Mouse (Mus musculus): Measurements from ENCODE around the gene Plekhh2.

The Plekhh2 gene

GRCm38 (mm10) chr17:84611500-84611899 is 99.8 kb downstream of the Plekhh2 start:
- no peak for DNase-seq (ENCODE audit: low read depth)

DNA sequence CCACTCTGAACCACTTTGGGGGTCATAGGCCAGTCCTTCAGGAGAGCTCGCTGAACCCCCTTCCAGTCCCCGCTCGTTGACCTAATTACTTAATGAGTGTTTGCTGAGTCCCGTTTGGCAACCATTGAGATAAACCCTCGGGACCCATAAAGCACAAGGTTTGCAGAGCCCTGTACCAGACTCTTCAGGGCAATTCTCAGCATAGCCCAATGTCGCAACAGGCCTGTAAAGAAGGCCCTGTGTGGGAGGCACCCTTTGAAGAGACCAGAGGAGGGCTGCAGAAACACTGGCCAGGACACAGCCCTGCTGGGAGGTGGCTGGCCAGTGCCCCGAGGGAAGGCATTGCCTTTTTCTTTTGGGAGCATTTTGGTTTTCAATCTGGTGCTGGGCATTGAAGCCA is 100.3 kb downstream of the Plekhh2 start:
- no peak for DNase-seq (ENCODE audit: low read depth)

DNA sequence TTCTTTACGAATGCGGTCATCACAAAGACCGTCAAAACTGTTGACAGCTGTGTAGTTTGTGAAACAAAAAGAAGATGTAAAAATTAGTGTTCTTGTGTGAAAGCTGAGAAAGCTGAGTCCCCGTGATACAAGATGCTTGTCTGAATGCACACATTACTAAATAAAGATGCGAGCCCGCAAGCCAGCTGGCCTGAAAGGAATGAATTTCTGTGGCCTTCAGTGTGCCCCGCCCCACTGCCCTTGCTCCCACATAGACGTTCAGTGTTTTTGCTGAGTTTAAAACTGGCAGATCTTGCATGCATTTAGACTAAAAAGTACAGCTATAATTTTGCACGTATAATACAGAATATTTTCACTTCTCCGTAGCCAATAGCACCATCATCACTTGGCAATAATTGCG is 104.1 kb downstream of the Plekhh2 start:
- DNase-seq (ENCODE audit: low read depth): no peak

DNA sequence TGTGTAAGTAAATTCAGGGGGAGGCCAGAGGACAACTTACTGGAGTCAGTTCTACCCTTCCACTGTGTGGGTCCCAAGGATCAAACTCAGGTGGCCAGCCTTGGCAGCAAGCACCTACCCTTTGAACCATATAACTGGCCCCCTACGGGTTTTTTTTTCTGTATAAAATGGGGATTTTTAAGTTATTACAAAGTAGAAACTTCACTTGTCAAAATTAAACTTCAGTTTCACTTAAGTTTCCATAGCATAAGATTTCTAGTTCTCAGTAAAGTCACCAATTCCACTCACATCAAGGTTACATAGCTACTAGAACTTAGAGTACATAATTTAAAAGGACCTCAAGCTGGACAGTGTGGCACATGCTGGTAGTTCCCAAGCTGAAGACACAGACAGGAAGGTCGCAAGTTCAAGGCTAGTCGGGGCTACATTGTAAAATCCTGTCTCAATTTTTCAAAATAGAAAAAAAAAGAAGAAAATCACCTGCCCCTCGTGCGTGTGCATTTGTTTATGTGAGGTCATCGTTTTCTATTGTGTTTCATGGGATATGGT is 104.9 kb downstream of the Plekhh2 start:
- DNase-seq (ENCODE audit: low read depth): no peak

DNA sequence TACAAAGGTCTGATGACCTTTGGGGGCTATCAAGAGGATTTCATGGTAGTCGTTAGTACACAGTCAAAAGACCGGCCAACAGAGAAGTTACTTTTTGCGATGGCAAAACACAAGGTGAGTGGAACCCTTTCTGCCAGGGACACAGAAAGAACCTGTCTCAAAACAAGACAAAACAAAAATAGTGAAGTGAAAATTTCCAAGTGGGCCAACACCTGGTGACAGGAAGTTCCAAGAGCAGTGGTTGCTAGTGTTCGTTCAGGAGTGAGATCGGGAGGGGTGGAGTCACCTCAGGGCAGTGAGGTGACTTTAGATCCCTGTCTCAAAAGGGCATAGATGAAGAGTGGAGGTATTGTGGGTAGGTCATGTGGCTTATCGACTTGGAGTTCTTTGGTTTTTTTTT is 106.3 kb downstream of the Plekhh2 start:
- DNase-seq (ENCODE audit: low read depth): no peak

DNA sequence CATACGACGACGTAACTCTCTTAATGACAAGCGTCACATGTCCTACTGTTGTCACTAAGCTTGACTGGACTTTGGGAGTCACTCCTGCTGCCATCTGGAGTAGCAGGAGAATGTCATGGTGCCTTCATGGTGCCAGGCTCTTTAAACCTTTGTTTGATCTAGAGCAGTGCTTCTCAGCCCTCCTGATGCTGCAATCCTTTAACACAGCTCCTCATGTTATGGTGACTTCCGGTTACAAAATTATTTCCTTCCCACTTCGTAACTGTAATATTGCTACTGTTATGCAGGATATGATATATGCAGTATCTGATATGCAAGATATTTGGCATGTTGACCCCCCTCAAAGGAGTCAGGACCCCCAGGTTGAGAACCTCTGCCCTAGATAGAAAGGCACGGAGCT is 107.4 kb downstream of the Plekhh2 start:
- DNase-seq (ENCODE audit: low read depth): no peak

- DNase-seq (ENCODE audit: low read depth): no peak
Measured at GRCm38 (mm10) chr17:84620076-84620475, 108.4 kb downstream of the Plekhh2 start.

- DNase-seq (ENCODE audit: low read depth): no peak
Measured at GRCm38 (mm10) chr17:84620610-84621009, 108.9 kb downstream of the Plekhh2 start.

DNA sequence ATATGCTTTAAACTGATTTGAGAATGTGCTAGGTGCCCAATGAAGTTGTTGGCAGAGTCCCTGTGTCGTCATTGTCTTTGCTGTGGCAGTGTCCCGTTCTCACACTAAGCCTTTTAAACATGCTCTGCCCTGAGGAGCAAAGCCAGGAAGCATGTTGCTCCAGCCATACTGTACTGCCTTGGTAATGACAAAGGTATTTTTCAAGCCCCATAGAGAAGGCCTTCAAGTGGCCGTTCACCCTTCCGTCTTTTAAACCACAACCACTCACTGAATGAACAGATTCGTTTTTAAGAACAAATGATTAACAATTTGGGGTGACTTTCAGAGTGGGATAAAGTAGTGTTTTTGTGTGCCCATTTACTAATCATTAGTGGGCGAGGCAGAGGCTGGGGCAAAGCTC is 109.5 kb downstream of the Plekhh2 start:
- no peak for DNase-seq (ENCODE audit: low read depth)

GRCm38 (mm10) chr17:84622028-84622427 is 110.3 kb downstream of the Plekhh2 start:
- no peak for DNase-seq (ENCODE audit: low read depth)

DNA sequence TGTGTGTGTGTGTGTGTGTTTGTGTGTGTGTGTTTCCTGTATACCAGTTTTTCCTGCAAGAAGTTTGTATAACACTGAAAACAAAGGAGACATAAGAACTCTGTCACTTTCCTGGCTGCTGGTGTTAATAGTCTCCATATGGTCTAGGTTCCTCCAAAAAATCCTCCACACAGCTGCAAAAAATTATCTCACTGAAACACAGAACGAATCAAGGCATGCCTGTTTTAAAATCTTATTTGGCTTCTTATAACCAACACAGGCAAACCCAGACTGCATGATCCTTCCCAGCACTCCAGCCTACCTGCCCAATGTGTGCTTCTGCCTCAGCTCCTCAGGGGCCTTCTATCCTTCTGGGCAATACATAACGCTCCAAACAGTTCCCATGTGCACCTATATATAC is 111.2 kb downstream of the Plekhh2 start:
- DNase-seq (ENCODE audit: low read depth): no peak

DNA sequence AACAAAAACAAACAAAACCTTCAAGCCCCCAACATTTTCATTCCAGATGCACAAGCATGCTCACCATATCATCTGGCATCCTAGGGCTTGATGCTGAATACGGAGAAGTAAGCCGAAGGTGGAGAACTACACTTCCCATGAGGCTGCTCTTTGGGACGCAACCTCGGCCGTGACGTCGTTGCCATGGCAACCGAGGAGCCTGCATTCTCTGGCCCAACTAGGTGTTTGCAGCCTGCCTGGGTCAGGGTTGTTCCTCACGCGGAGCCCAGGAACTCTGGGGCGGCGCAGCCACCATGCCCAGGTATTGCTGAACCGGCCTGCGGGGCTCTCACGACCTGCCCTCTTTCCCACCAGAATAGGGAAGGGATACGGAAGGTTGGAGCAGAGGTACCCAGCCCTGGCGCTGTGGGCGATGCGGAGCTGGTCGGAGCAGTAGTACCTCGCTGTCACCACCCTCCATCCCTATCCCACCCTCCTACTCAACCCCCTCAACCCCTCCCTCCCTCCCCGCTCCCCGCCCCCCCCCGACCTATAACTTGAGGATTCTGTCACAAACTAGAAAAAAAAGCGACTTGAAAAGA is 114.7 kb downstream of the Plekhh2 start, which contains the start of gene Dync2li1:
Gene Dync2li1 (plus strand): TSS at position 221 of the 581 bp plus-strand sequence.
- DNase-seq (ENCODE audit: low read depth): peak; percentile 69

GRCm38 (mm10) chr17:84626857-84627305 is 115.2 kb downstream of the Plekhh2 start:
- DNase-seq (ENCODE audit: low read depth): no peak

- DNase-seq (ENCODE audit: low read depth): no peak
Measured at GRCm38 (mm10) chr17:84627721-84628120, 116.0 kb downstream of the Plekhh2 start.

- no peak for DNase-seq (ENCODE audit: low read depth)
Measured at GRCm38 (mm10) chr17:84628611-84629010, 116.9 kb downstream of the Plekhh2 start.

DNA sequence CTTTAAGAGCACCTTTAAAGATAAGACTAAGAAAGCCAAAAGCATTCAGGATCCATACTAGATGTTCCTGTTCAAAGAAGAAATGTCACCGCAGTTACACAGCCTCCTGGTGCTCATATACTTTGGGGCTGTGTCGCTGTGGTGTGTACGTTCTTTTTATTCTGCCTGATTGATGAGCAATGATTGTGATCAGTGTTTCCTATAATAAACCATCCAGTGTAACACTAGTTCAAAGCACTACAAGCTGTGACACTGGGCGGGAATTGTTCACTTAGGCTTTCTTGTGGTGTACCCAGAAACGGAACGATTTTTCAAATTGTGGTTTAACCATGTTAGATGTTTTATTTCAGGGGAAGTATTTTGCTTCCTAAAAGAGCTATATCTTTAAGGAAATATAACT is 120.1 kb downstream of the Plekhh2 start:
- DNase-seq (ENCODE audit: low read depth): no peak

DNA sequence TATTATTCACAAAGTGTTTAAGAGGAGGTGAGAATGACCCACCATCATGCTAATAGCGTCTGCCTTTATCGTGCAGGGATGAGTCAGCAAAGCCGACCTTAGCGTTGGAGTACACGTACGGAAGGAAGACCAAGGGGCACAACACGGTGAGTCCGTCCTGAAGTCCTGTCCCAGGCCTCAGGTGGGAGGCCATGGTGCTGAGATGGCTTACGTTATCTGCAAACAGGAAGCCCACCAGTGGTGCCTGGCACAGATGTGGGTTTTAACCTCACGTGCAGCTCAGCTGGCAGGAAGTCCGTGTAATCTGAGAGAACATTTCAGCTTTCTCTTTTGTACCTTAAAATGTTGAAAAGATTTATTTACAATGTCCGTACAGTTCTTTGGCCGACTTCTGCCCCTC is 121.7 kb downstream of the Plekhh2 start:
- no peak for DNase-seq (ENCODE audit: low read depth)

- DNase-seq (ENCODE audit: low read depth): no peak
Measured at GRCm38 (mm10) chr17:84636328-84636727, 124.6 kb downstream of the Plekhh2 start.

- no peak for DNase-seq (ENCODE audit: low read depth)
Measured at GRCm38 (mm10) chr17:84637971-84638370, 126.3 kb downstream of the Plekhh2 start.

DNA sequence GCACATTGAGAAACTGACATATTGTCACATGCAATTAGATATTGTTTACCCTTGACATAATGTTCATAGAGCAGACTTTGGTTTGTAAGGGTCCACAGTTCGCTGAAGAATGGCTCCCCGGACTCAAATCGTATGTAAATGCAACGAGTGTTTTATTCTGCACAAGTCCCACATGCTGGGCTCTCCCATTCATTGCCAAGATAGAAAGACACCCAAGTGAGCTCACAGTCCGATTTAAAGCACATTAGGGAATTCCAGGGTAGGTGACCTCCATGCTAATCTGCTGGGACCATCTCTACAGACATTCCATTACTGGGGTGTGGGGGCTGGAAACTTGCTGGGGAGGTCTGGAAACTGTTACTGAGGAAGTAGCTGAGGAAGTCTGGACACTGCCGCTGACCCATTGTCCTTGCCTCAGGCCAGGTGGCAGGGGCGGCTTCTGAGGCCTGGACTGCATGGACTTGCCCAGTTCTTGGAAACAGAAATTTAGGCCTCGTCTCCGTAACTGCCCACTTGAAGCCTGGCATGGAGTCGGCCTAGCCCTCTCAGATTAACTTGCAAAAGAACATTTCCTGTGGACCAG is 128.2 kb downstream of the Plekhh2 start:
- no peak for DNase-seq (ENCODE audit: low read depth)

DNA sequence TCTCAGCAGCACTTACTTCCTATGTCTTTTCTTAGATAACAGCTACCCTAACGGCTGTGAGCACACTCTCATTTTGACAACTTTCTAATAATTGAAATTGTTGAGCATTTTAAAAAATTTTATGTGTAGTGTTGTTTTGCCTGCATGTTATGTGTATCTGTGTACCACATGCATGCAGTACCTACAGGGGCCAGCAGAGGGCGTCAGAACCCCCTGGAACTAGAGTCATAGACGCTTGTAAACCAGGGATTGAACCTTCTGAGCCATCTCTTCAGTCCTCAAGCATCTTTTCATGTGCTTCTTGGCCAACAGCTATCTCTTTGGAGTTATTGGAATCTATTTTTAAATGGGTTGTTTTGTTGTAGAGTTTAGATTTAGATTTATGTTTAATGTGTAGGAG is 130.2 kb downstream of the Plekhh2 start:
- peak; percentile 23 for DNase-seq (ENCODE audit: low read depth)

- no peak for DNase-seq (ENCODE audit: low read depth)
Measured at GRCm38 (mm10) chr17:84642324-84642723, 130.6 kb downstream of the Plekhh2 start.

GRCm38 (mm10) chr17:84644292-84645050 is 132.8 kb downstream of the Plekhh2 start:
- DNase-seq (ENCODE audit: low read depth): no peak

Measured in c-Kit-positive CD71-positive TER-119-negative erythroid progenitor cells, embryonic 14.5 days (primary cell).